Mouse (Mus musculus): ENCODE data around the gene Mrpl42. TPM values are rescaled to one million over a fixed set of nuclear protein-coding genes. Genes with fewer than 3 reads are reported as not detected.

Mrpl42 gene
- polyA plus RNA-seq, 1 experiment: 138 TPM

DNA sequence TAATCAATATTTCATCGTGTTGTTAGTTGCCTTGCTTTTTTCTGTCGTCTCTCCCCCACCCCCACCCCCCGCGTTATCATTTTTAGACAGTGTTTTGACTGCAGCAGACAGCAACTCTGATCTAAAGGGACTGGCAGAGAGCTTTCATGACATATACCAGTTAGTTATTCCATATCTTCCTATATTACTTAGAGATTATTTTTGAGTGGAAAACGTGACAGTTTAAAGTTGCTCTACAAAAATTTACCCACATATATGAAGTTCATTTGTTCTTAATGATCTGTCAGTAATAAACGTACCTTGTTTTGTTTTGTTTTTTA is 34.4 kb upstream of the Mrpl42 start:
- DNase-seq (ENCODE audit: low read depth): no peak
- TF ChIP-seq POLR2A (IDR thresholded peaks at IDR 0.05; ENCODE audit: borderline replicate concordance, extremely low read depth, insufficient read depth, insufficient read length, poor library complexity, severe bottlenecking) (no peak), CTCF (IDR thresholded peaks at IDR 0.05; ENCODE audit: borderline replicate concordance, extremely low read depth, insufficient read depth, insufficient read length) (no peak)

DNA sequence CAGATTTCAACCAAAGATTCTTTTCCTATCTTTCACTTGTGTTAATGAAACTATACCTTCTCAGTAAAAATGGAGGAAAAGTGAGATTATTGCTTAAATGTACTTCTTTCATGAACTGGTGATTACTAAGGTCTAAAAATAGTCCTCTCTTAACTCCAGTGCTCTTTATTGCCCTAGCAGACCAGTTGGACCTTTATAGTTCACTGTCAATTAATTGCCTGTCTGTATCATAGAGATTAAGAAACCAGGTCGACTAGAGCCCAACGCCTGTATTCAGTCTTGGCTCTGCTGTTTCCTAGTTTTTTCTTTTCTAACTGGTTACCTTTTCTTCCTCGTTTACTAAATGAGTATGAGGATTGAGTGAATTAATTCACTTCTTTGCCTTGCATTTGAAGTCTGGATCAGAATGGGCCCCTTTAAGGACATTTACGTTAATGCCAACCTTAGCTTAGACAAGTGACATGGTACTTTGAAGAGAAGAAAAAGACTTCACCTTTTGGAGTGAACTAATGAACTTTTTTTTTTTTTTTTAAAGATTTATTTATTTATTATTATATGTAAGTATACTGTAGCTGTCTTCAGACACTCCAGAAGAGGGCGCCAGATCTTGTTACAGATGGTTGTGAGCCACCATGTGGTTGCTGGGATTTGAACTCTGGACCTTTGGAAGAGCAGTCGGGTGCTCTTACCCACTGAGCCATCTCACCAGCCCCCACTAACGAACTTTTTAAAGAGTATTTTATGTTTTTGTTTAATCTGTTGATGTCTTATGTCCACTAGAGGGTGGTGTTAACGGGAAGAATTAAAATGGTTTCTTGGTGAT is 33.9 kb upstream of the Mrpl42 start:
- TF ChIP-seq CTCF (IDR thresholded peaks at IDR 0.05; ENCODE audit: borderline replicate concordance, extremely low read depth, insufficient read depth, insufficient read length): no peak
- no peak for TF ChIP-seq POLR2A (IDR thresholded peaks at IDR 0.05; ENCODE audit: borderline replicate concordance, extremely low read depth, insufficient read depth, insufficient read length, poor library complexity, severe bottlenecking)
- DNase-seq (ENCODE audit: low read depth): no peak

DNA sequence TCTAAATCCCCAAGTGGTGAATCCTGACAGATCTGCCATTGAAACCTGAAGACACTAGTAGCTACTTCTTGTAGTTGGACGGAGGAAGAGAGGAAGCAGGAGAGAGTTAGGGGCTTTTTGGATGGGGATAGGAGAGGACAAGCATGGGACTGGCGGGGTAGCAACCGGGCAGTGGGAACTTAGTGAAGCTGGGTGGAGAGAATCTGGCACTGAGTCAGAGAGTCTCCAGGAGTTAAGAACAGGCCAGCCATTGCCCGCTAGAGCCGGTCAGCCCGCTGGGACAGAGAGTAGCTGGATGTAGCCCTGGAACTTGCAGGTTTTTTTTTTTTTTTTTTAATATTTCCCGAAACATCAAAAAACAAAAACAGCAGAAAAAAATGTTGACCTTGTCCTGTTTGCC is 31.6 kb upstream of the Mrpl42 start:
- no peak for DNase-seq (ENCODE audit: low read depth)
- TF ChIP-seq CTCF (IDR thresholded peaks at IDR 0.05; ENCODE audit: borderline replicate concordance, extremely low read depth, insufficient read depth, insufficient read length) (no peak), POLR2A (IDR thresholded peaks at IDR 0.05; ENCODE audit: borderline replicate concordance, extremely low read depth, insufficient read depth, insufficient read length, poor library complexity, severe bottlenecking) (no peak)

DNA sequence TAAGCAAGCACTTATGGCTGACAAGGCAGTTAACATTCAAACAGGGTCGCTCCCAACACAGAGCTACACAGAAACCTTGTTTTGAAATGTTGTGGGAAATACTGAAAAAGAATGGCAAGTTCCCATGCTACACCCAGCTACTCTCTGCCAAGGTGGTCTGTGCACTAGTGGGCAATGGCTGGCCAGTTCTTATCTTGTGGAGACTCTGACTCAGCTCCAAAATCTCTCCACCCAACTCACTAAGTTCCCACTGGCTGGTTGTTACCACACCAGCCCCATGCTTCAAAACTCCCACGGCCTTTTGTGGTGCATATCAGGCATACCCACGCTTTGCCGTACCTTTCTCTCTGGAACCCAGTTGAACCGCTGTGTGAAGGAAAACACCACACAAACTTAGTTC is 31.2 kb upstream of the Mrpl42 start:
- no peak for TF ChIP-seq POLR2A (IDR thresholded peaks at IDR 0.05; ENCODE audit: borderline replicate concordance, extremely low read depth, insufficient read depth, insufficient read length, poor library complexity, severe bottlenecking)
- no peak for TF ChIP-seq CTCF (IDR thresholded peaks at IDR 0.05; ENCODE audit: borderline replicate concordance, extremely low read depth, insufficient read depth, insufficient read length)
- DNase-seq (ENCODE audit: low read depth): no peak

DNA sequence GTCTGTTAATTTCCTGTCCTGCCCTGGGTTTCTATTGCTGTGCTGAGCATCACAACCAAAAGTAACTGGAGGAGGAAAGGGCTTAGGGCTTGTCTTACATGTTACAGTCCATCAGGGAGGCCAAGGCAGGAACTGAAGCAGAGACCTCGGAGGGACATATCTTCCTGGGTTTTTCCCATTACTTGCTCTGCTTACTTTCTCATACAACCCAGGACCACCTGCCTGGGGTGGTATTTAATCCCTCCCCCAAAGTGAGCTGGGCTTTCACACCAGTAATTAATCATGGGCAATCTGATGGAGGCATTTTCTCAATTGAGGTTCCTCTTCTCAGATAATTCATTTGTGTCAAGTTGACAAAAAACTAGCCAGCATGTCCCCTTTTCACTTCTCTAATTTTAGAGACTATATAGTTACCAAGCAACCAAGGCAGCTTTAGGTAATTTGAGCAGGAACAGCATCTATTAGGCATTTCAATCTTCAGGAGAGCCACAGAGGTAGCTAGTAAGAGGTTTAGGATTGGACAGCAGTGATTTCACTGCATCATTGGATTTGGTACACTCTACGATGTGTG is 28.9 kb upstream of the Mrpl42 start:
- TF ChIP-seq CTCF (IDR thresholded peaks at IDR 0.05; ENCODE audit: borderline replicate concordance, extremely low read depth, insufficient read depth, insufficient read length) (no peak), POLR2A (IDR thresholded peaks at IDR 0.05; ENCODE audit: borderline replicate concordance, extremely low read depth, insufficient read depth, insufficient read length, poor library complexity, severe bottlenecking) (no peak)
- DNase-seq (ENCODE audit: low read depth): no peak

DNA sequence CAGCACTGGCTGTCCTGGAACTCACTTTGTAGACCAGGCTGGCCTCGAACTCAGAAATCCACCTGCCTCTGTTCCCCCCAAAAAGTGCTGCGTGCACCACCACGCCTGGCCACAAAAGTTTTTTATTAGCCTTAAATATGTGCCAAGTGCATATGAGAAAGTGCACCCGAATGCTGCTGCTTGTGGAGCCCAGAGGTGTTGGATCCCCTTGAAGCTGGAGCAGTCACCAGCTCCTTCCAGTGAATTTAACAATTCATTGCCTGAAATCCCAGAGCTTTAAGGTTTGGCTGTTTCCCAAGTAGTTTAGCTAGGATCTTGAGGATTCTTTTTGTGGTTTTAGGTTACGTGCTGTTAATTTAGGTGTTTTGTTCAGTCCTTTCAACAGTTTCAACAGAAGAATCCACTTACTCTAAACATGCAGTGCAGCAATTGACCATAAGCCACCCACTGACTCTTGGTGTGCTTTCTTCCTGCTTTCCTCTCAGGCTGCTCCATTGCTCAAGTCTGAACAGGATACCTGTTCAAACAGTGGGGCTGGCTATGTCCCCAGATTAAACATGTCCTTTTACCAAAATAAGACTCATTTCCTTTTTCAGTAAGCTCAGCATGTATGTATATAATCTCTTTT is 24.9 kb upstream of the Mrpl42 start:
- TF ChIP-seq CTCF (IDR thresholded peaks at IDR 0.05; ENCODE audit: borderline replicate concordance, extremely low read depth, insufficient read depth, insufficient read length) (no peak), POLR2A (IDR thresholded peaks at IDR 0.05; ENCODE audit: borderline replicate concordance, extremely low read depth, insufficient read depth, insufficient read length, poor library complexity, severe bottlenecking) (no peak)

DNA sequence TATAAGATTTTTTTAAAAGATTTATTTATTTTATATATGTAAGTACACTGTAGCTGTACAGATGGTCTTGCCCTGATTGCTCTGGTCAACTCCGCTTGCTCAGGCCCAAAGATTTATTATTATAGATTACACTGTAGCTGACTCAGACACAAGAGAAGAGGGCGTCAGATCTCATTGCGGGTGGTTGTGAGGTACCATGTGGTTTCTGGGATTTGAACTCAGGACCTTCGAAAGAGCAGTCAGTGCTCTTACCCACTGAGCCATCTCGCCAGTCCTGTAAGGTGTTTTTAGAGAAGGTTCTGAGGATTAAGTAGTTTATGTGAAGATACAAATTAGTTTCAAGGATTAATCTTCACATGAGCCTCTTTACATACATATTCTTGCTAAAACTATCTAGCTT is 24.1 kb upstream of the Mrpl42 start:
- no peak for DNase-seq (ENCODE audit: low read depth)
- no peak for TF ChIP-seq CTCF (IDR thresholded peaks at IDR 0.05; ENCODE audit: borderline replicate concordance, extremely low read depth, insufficient read depth, insufficient read length)
- no peak for TF ChIP-seq POLR2A (IDR thresholded peaks at IDR 0.05; ENCODE audit: borderline replicate concordance, extremely low read depth, insufficient read depth, insufficient read length, poor library complexity, severe bottlenecking)

More for the DNA sequence above, 24.9 kb upstream of the Mrpl42 start:
- DNase-seq (ENCODE audit: low read depth): peak; percentile 23

DNA sequence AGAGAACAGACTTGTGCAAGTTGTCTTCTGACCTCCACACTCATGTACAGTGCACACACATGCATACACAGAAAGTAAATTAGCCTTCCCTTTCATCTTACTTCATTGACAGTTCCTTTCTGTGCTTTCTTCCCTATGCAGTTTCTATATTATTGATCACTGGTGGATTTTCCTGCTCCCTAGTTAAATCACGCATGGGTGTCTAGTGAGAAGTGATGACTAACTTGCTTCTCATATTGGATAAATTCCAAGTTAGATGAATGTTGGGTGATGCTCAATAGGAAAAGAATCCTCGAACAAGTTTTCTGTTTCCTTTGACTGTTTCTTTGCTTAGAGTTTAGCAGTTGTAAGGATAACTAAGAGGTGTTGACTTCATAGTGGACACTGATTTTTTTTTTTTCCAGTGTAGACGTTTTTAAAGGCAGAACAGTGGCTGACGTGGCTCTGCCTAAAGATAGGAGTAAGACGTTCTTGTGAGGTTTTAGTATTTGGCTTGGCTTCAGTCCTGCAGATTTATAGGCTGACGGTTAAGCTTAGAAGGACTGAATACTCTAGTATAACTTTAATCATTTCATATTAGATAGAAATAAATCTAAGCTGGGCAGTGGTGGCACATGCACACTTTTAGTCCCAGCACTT is 23.4 kb upstream of the Mrpl42 start:
- no peak for DNase-seq (ENCODE audit: low read depth)
- no peak for TF ChIP-seq CTCF (IDR thresholded peaks at IDR 0.05; ENCODE audit: borderline replicate concordance, extremely low read depth, insufficient read depth, insufficient read length)
- TF ChIP-seq POLR2A (IDR thresholded peaks at IDR 0.05; ENCODE audit: borderline replicate concordance, extremely low read depth, insufficient read depth, insufficient read length, poor library complexity, severe bottlenecking): no peak

DNA sequence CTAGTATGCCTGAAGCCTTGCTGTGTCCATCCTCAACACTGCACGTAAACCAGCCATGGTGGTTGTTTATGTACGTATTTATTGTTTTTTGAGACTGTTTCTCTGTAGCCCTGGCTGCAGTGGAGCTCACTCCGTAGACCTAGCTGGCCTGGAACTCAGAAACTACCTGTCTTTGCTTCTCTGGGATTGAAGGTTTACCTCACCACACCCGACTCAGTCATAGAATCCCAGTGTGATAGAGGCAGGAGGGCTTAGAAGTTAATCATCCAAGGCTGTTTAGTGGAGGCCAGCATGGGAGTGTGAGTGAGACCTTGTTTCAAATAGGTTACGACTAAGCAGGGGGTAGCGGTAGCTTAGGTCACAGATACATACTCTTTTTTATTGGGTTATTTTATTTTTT is 15.9 kb upstream of the Mrpl42 start:
- TF ChIP-seq CTCF (IDR thresholded peaks at IDR 0.05; ENCODE audit: borderline replicate concordance, extremely low read depth, insufficient read depth, insufficient read length) (no peak), POLR2A (IDR thresholded peaks at IDR 0.05; ENCODE audit: borderline replicate concordance, extremely low read depth, insufficient read depth, insufficient read length, poor library complexity, severe bottlenecking) (no peak)
- DNase-seq (ENCODE audit: low read depth): no peak

DNA sequence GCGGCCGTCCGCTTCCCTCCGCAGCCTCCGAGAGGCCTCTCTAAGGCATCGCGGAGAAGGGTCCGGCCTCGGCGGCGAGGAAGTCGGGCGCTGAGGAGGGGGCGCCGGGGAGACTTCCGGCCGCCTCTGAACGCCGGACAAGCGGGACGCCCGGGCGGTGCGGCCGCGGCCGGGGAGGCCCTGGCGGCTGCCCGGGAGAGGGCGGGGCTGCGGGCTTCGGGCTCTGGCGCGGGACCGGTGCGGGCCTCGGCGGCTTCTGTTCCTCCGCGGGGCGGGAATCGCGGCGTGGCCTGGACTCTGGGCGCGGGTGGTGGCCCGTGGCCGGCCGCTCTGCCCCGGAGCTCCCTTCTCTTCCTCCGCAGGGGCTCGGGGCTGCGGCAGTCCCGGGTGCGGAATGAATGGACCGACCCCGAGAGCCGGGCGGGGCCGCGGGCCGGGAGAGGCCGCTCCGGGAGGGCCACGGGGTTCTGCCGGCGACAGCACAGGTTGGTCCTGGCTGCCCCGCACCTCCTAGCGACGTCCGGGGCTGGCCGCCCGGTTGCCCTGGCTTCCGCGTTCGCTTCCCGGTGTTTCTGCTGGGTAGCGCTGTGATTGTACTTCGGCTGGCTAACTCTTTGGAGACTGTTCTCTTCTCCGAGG is 13.7 kb upstream of the Mrpl42 start:
- peak; percentile 46 for DNase-seq (ENCODE audit: low read depth)
- TF ChIP-seq CTCF (IDR thresholded peaks at IDR 0.05; ENCODE audit: borderline replicate concordance, extremely low read depth, insufficient read depth, insufficient read length): no peak
- no peak for TF ChIP-seq POLR2A (IDR thresholded peaks at IDR 0.05; ENCODE audit: borderline replicate concordance, extremely low read depth, insufficient read depth, insufficient read length, poor library complexity, severe bottlenecking)

Measured in brain, embryonic 14.5 days (tissue).